Mouse (Mus musculus) CH12.LX (cell line): ENCODE data around the gene Htr1f. TPM values are rescaled to one million over a fixed set of nuclear protein-coding genes. Genes with fewer than 3 reads are reported as not detected.
"Not testable (repeated sequence)": the region's sequence is repeated elsewhere in the genome, so short reads cannot be mapped to it uniquely, and the experiment has no call there.

ENCODE experiments used
- DNase-seq: peaks from one replicate; pipeline ENCODE4 v3.0.0-alpha.2; 2013; ENCODE audit errors: extremely low read depth
- H3K27ac ChIP-seq: 2 replicates; pipeline ENCODE4 v1.5.1; 2012; ENCODE audit warnings: low read depth, mild to moderate bottlenecking, control low read depth, moderate library complexity; ENCODE audit not compliant: insufficient read depth
- H3K27me3 ChIP-seq: replicated peaks from 2 replicates; pipeline ENCODE3; 2012; ENCODE audit warnings: inconsistent platforms
- H3K36me3 ChIP-seq, 2 experiments: replicated peaks in 1 of 2; 2 replicates each; pipeline versions ENCODE3 to v1.6.1; 2012; ENCODE audit warnings: inconsistent platforms in 1 of 2, low read length in 1 of 2, mild to moderate bottlenecking in 1 of 2, mixed read lengths in 1 of 2, moderate library complexity in 1 of 2; ENCODE audit not compliant: control insufficient read depth in 1 of 2, insufficient read depth in 1 of 2
- H3K4me1 ChIP-seq, 2 experiments: 2 replicates each; pipeline ENCODE4 v1.6.1; 2012; ENCODE audit warnings: inconsistent platforms in 1 of 2, moderate library complexity in 1 of 2; ENCODE audit not compliant: insufficient read depth in 2 of 2, control insufficient read depth in 1 of 2
- H3K4me2 ChIP-seq: 2 replicates; pipeline ENCODE4 v1.6.1; 2012; ENCODE audit warnings: low read depth, mild to moderate bottlenecking, control low read depth; ENCODE audit not compliant: poor library complexity, insufficient read depth, severe bottlenecking
- H3K4me3 ChIP-seq, 3 experiments: fragments of 150-350 bp in 1 of 3; sonication (generic) in 1 of 3; replicated peaks in 1 of 3; 2 replicates each; pipeline versions ENCODE3 to v1.5.1; 2011 to 2012; ENCODE audit warnings: low read depth in 2 of 3, low read length in 2 of 3, mild to moderate bottlenecking in 2 of 3, moderate library complexity in 2 of 3, control low read depth in 1 of 3, improper control_type of control experiment in 1 of 3, inconsistent platforms in 1 of 3, mixed read lengths in 1 of 3; ENCODE audit not compliant: poor library complexity in 1 of 3
- H3K79me2 ChIP-seq: replicated peaks from 2 replicates; pipeline ENCODE4 v1.6.1; 2012; ENCODE audit warnings: mild to moderate bottlenecking, moderate library complexity; ENCODE audit not compliant: control insufficient read depth, poor library complexity, insufficient read depth, severe bottlenecking; ENCODE audit errors: extremely low read depth
- H3K9ac ChIP-seq: 2 replicates; pipeline ENCODE4 v1.6.1; 2012; ENCODE audit warnings: low read depth, mild to moderate bottlenecking, control low read depth, moderate library complexity; ENCODE audit not compliant: insufficient read depth
- H3K9me3 ChIP-seq: replicated peaks from 2 replicates; pipeline ENCODE3; 2012; ENCODE audit warnings: low read length, inconsistent platforms, mixed read lengths
- BHLHE40 ChIP-seq: IDR thresholded peaks from 2 replicates; pipeline ENCODE4 v1.6.1; 2011; ENCODE audit warnings: mild to moderate bottlenecking, low read depth, low read length, improper control_type of control experiment
- CHD1 ChIP-seq: IDR thresholded peaks from 2 replicates; pipeline ENCODE4 v1.6.1; 2012; ENCODE audit warnings: low read depth, low read length, improper control_type of control experiment, inconsistent platforms
- CHD2 ChIP-seq: IDR thresholded peaks from 2 replicates; pipeline ENCODE4 v1.6.1; 2011; ENCODE audit warnings: low read length, improper control_type of control experiment
- GABPA ChIP-seq: IDR thresholded peaks from 2 replicates; pipeline ENCODE4 v1.6.1; 2012; ENCODE audit warnings: low read depth, low read length, improper control_type of control experiment, inconsistent platforms; ENCODE audit not compliant: insufficient replicate concordance
- HCFC1 ChIP-seq: IDR thresholded peaks from 2 replicates; pipeline ENCODE4 v1.6.1; 2012; ENCODE audit warnings: low read depth, mild to moderate bottlenecking, inconsistent platforms, low read length, improper control_type of control experiment
- IRF4 ChIP-seq: IDR thresholded peaks from 2 replicates; pipeline ENCODE4 v1.6.1; 2014; ENCODE audit warnings: low read depth, mild to moderate bottlenecking, inconsistent platforms, low read length, improper control_type of control experiment
- MAFK ChIP-seq: IDR thresholded peaks from 2 replicates; pipeline ENCODE4 v1.6.1; 2011; ENCODE audit warnings: low read length, improper control_type of control experiment; ENCODE audit not compliant: insufficient replicate concordance
- MAX ChIP-seq: IDR thresholded peaks from 2 replicates; pipeline ENCODE4 v1.6.1; 2011; ENCODE audit warnings: low read length, improper control_type of control experiment
- MAZ ChIP-seq: IDR thresholded peaks from 2 replicates; pipeline ENCODE4 v1.6.1; 2012; ENCODE audit warnings: low read depth, mild to moderate bottlenecking, inconsistent platforms, low read length, improper control_type of control experiment, moderate library complexity
- MEF2A ChIP-seq: IDR thresholded peaks from 2 replicates; pipeline ENCODE4 v1.6.1; 2014; ENCODE audit warnings: low read depth, mild to moderate bottlenecking, inconsistent platforms, low read length, improper control_type of control experiment, borderline replicate concordance
- MYC ChIP-seq: IDR thresholded peaks from 2 replicates; pipeline ENCODE4 v1.6.1; 2011; ENCODE audit warnings: low read depth, mild to moderate bottlenecking, improper control_type of control experiment, low read length
- POLR2AphosphoS2 ChIP-seq: IDR thresholded peaks from 2 replicates; pipeline ENCODE4 v1.6.1; 2011; ENCODE audit warnings: low read depth, low read length, improper control_type of control experiment
- RAD21 ChIP-seq: IDR thresholded peaks from 2 replicates; pipeline ENCODE4 v1.6.1; 2011; ENCODE audit warnings: low read depth, mild to moderate bottlenecking, low read length, improper control_type of control experiment, moderate library complexity
- TCF12 ChIP-seq: IDR thresholded peaks from 2 replicates; pipeline ENCODE4 v1.6.1; 2014; ENCODE audit warnings: low read depth, mild to moderate bottlenecking, inconsistent platforms, low read length, improper control_type of control experiment
- UBTF ChIP-seq: IDR thresholded peaks from 2 replicates; pipeline ENCODE4 v1.6.1; 2012; ENCODE audit warnings: low read depth, mild to moderate bottlenecking, inconsistent platforms, low read length, improper control_type of control experiment, moderate library complexity
- USF1 ChIP-seq: IDR thresholded peaks from 2 replicates; pipeline ENCODE4 v1.6.1; 2014; ENCODE audit warnings: low read depth, mild to moderate bottlenecking, inconsistent platforms, low read length, improper control_type of control experiment
- ZMIZ1 ChIP-seq: IDR thresholded peaks from 2 replicates; pipeline ENCODE4 v1.6.1; 2012; ENCODE audit warnings: low read depth, mild to moderate bottlenecking, inconsistent platforms, low read length, improper control_type of control experiment
- dilution Hi-C: fragments of 300-500 bp; cut with MboI; formaldehyde crosslinking; loops from 2 replicates; pipeline ENCODE4 v1.14.3; 2020; ENCODE audit warnings: low sequenced_read_pairs; ENCODE audit not compliant: extremely low pct_unique_long_range_greater_than_20kb, extremely low pct_ligation_motif_present
- in situ Hi-C: fragments of 300-500 bp; cut with MboI; formaldehyde crosslinking; loops from 3 replicates; pipeline ENCODE4 v1.14.3; 2019; ENCODE audit warnings: low sequenced_read_pairs, low pct_ligation_motif_present, low pct_unique_long_range_greater_than_20kb, mixed read lengths
- polyA plus RNA-seq: library from polyadenylated mRNA; unstranded; fragments of >175 nt; gene quantifications from 2 replicates; pipeline ENCODE4 v1.2.1, GENCODE M21; 2012; ENCODE audit warnings: low read depth; ENCODE audit not compliant: insufficient read length
- total RNA-seq, 2 experiments: library from RNA; depleted of rRNA; stranded (reverse); fragments of 300-350 nt in 1 of 2; fragments of >200 nt in 1 of 2; gene quantifications; 2 replicates each; pipeline ENCODE4 v1.2.3; 2012 to 2014

The Htr1f gene
- total and polyA plus RNA-seq, 3 experiments: not detected

DNA sequence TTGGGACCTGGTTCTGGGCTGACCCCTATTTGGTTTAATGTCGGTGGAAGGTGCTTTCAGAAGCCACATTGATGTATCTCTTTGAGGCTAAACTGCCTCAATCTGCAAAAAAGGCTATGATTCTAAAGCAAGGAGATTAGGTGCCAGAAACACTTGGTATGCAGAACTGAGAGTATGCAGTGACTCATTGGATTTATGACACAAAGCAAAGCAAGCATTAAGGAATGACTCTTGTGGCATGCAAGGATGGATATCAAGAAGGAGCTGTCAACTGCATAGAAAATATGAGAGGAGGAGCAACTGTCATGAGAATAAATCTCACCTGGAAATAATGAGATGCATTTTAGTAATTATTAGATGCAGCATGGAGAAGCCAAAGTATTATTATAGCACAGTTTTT lies 35.8 kb downstream of the Htr1f start:
- Histone ChIP-seq H3K4me1 (no peaks in the 10 kb centered on the region), H3K27ac (no peak overlapping the region), H3K79me2 (no peaks in the 10 kb centered on the region), H3K27me3 (no peaks in the 10 kb centered on the region), H3K4me2 (no peak overlapping the region)
- DNase-seq: no peak
- TF ChIP-seq MAX (no peak), ZMIZ1 (no peak), BHLHE40 (no peak), GABPA (no peak), MYC (no peak), USF1 (no peak), MAZ (no peak), CHD2 (no peak), IRF4 (no peak), CHD1 (no peak), MEF2A (no peak)
- TF ChIP-seq, all 38 proteins: peak for 0
- no peak overlapping the region for H3K9ac ChIP-seq
- dilution Hi-C loops: no loop called here
- in situ Hi-C loops: no loop called here
- H3K4me3 ChIP-seq: no peak overlapping the region
- H3K36me3 ChIP-seq: no peaks in the 10 kb centered on the region
- H3K9me3 ChIP-seq: no peaks in the 10 kb centered on the region

DNA sequence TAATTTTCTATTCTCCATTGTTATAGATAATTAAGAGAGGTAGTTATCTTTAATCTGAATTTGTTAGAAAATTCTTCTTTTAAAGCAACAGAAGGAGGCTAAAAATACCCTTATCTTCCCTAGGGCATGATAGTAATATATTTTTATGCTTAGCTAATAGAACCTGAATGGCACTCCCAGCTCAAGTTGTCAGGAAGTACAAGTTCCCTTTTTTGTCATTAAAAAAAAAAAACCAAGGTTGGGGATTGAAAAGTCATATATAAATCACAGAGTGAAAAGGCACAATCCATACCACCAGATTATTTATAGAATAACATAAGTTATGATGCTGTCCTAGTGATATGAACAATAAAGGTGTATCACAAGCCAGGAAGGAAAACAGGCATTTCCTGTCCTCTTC lies 39.4 kb downstream of the Htr1f start:
- no peak overlapping the region for H3K4me3 ChIP-seq

DNA sequence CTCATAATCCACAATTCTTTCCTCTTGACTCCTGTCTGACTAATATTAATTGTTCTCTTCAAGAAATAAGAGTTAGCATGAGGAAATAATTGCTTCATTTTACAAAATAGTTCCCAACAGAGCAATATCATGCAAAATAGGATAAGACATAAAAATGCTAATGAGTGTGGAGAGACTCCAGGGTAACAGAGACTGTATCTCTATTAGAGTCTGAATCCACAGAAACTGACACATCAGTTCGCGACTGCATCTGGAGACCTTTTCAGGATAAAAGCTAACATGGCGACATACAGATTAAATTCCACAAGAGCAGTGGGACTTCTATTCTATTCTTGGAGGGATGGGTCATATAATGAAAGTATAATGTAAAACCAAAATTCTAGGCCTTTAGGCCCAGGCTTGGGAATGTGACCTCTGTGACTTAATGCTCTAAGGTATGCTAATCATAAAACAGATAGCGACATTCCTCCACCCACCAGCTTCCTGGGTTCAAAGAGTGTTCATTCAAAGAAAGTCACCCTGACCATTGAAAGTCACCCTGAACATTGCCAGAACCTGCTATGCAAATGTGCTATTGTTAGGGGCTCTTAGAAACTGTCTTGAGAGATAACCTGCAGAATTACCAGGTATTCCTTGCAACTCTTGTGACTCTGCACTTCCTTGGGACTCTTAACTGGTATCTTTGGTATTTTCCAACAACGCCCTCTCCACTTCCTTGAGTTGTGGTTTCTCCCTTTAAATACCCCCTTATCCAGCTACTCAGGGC lies 67.8 kb downstream of the Htr1f start:
- H3K36me3 ChIP-seq, H3K9ac ChIP-seq, H3K4me2 ChIP-seq, H3K79me2 ChIP-seq, H3K4me1 ChIP-seq, H3K27ac ChIP-seq, in situ Hi-C loops, H3K9me3 ChIP-seq, dilution Hi-C loops, H3K4me3 ChIP-seq, H3K27me3 ChIP-seq, DNase-seq: not testable (repeated sequence)

More for the DNA sequence above, 39.4 kb downstream of the Htr1f start:
- TF ChIP-seq UBTF (no peak), POLR2AphosphoS2 (no peak), TCF12 (no peak), MAFK (no peak), RAD21 (no peak), HCFC1 (no peak)
- TF ChIP-seq, all 38 proteins: peak for 0
- Histone ChIP-seq H3K4me2 (no peak overlapping the region), H3K4me1 (no peaks in the 10 kb centered on the region), H3K36me3 (no peaks in the 10 kb centered on the region), H3K27me3 (no peaks in the 10 kb centered on the region), H3K27ac (no peak overlapping the region), H3K79me2 (no peaks in the 10 kb centered on the region), H3K9me3 (no peaks in the 10 kb centered on the region), H3K9ac (no peak overlapping the region)
- dilution Hi-C loops: no loop called here
- DNase-seq: no peak
- in situ Hi-C loops: no loop called here
